Mouse (Mus musculus): ENCODE results near the gene Ccdc34.

Gene Ccdc34

DNA sequence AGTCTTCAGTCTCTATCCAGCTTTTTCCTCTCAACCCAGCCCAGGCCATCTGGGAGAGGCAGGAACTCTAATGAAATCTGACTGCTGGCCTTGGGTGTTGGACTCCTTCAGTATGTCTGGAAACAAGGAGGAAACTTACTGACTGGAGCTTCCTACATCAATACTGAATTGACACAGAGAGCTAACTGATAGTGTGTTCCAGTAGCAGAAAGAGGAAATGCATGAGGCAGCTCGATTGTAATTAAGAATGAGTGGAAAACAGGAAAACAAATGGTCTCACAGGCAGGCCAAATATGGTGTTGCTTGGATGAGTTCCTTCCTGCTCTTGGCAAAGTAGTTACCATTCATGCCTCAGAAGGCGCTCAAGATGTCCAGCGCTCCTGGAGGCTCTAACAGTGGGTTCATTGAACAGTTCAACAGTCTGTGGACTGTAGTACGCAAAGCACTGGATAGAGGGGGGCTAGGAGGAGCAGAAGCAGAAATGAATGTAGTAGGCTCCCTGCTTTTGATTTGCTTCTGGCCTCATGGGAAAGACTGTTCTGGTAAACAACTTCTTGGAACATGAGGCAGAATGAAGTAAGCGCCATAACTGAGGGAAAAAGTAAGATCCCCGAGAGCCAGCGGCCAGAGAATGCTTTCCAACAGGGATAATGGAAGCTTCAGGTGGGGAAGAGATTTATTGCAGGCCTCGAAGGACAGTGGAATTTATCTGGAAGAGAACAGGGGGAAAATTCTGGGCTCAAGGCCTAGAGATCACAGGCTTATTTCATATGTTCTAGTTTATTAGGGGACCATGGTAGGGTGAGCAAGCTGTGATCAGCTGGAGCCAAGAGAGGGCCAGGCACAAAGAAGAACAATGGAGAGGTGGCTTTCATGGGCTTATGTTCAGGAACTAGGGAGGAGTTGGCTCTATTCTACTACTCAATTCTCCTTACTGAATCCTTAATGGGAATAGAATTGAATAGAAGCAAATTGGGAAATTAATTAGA lies 193.2 kb downstream of the Ccdc34 start:
- no peak for DNase-seq (ENCODE audit: low read depth, low spot score)

DNA sequence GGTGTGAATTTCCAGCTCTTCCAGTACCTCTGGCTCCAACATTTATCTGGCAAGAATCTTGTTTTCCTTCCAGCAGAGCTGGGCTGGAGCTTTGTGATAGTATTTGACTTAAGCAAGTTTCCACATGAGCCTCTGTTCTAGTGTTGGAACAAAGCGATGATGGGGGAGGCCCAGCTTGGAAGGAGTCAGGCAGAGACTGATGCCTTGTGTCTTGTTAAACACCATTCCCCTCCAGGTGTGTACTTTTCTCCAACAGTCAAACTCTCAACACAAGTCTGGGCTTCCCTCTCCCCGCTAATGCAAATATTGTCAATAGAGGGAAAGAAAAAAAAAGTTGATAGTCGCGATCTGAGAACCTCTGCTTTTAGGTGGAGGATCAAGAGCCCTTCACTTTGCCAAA lies 196.7 kb downstream of the Ccdc34 start:
- DNase-seq (ENCODE audit: low read depth, low spot score), result no peak

DNA sequence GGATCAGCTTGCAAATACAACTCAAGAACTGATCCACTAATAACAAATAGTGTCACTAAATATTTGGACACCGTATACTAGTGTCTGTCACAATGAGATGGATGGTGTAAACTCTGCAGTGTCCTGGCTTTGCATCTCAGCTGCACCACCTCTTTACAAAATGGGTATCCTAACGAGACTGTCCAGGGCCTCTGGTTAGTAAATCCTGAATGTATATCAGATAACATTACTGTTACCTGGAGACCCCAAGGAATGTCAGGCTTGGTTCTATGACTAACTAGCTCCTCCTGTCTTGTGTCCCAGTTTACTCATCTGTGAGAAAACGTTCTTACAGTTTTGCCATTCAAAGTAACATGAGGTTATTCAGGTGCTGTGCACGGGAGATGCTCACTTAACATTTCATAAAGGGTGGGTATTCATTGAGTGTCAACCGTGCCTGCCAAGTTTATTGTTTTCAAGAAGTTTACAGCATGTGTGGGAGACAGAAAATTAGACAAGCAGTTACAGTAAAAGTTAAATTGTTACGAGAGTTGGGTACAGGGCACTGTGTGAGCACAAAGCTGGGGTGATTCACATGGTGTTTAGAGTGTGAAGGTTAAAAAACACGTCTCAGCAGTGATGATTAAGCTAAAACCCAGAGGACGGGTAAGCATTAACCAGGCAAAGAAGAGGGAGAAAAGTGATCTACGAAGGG lies 197.5 kb downstream of the Ccdc34 start:
- no peak for DNase-seq (ENCODE audit: low read depth, low spot score)

DNA sequence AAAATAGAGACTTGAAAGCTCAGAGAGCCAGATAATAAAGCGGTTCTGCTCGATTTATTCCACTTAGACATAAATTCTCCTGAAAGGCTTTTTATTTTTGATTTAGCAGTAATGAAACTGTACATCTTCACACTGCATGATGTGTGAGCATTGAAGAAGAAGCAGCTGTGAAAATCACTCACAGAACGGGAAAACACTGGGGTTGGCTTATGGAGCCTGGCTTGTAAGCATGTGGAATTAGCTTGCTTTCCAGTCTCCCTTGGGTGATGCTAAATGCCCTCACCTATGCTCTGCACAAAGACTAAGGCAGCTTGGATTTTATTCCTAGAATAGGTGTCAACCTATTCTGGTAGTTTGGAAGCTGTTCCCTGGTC lies 198.1 kb downstream of the Ccdc34 start:
- DNase-seq (ENCODE audit: low read depth, low spot score), result no peak

DNA sequence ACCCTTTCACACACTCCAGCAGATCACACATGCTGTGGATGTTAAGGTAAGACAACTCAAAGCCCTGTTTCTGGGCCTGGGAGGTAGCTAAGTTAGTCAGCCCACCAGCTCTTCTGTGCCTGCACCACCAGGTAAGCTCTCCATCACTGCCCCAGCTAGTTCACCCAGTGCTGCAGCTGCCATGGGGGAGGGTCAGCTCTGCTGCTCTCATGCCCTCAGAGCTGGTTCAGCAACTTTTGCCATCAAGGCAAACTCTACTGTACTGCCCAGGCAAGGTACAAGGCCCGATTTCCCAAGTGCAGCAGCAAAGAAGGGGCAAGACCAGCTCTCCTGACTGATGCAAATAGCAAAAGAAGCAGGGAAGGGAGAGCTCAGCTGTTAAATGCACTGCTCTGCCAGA lies 202.9 kb downstream of the Ccdc34 start:
- DNase-seq (ENCODE audit: low read depth, low spot score), result no peak

DNA sequence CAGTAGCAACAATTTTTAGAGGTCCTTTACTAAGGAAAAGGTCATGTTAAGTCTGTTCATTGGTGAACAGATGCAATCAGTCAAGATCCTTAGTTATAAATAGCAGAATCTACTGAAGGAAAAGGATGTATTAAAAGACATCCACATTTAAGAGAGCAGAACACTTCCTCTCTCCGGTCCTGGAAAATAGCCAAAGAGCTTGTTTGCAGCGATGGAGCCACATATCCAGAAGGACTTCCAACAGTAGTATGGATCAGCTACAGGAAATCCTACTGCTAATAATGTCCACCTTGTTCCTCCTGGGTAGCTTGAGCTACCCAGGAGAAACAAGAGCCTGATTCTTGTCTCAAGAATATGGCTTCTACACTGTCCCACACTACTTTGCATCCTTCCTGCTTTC lies 205.2 kb downstream of the Ccdc34 start:
- DNase-seq (ENCODE audit: low read depth, low spot score), result no peak
